Mouse (Mus musculus): Measurements from ENCODE around the gene Aadacl2.

Aadacl2 gene

DNA sequence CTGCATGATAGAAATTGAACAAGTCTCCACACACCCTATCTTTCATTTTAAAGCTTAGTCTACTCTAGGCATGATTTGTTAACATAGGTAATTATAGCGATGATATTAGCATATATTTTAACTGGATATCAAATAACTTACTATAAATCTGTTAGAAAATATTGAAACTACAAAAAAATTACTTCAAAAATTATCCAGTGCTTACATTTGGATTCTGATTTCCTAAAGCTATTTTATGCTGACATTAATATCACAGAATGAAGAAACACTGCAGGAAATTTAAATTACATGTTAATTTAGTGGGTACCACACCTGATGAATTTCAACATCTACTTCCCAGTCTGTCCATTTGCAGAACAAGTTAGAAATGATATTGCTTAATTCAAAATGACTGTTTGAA is at the start of gene Aadacl2:
Gene Aadacl2 (plus strand): TSS at position 301 of the 400 bp plus-strand sequence.
- DNase-seq (ENCODE audit: extremely low read depth, insufficient read length, low spot score) = no peak

DNA sequence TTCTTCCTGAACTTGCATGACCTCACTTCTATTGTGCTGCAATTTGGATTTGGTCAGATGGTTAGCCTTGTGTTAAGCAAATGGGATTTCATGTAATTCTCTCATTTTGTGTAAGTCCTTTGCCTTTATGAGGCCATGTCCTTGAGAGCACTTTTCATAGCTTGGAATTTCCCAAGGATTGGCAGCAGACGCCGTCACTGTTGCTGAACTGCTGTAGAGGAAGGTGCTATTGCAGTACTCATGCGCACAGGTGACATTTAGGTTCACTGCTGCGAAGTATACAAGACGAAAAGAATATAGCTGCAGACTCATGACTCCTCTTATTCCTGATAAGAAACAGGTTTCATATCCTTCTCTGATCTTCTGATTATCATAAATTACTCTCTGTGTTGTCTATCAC is 35.7 kb upstream of the Aadacl2 start:
- no peak for DNase-seq (ENCODE audit: extremely low read depth, insufficient read length, low spot score)

DNA sequence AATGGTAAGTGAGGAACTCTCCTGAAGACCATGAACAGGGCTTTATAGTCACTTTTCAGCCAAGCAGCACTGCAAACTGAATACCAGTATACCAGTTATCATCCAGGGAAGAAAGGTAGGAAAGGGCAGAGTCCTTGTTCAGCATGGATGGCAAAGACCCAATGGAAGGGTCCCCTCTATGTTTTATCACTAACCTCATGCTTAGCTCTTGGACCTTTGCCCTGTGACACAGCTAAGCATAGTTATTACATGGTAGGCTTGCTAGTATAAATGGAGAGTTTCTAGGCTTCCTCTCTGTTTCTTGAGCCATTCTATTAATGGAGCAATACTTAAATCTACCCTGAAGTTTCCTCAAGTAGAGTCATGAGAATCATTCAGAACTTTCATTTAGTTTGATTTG is 32.0 kb upstream of the Aadacl2 start:
- DNase-seq (ENCODE audit: extremely low read depth, insufficient read length, low spot score) = no peak

DNA sequence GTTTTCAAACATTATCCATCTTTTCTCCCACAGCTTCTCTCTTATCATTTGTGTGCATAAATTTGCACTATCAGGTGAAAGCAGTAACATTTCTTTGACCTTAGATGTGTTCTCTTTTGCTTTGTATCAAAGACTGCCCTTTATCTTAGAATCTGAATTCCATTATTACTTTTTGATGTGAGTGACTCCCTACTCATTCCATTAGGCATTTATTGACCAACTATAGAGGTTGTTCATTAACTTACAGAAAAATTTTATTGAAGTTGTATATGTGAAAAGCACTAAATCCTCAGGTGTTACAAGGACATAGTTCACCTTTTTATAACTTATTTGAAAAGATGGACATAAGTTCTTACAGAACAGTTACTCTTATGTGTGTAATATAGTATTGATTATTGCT is 2.9 kb upstream of the Aadacl2 start:
- DNase-seq (ENCODE audit: extremely low read depth, insufficient read length, low spot score) = no peak

DNA sequence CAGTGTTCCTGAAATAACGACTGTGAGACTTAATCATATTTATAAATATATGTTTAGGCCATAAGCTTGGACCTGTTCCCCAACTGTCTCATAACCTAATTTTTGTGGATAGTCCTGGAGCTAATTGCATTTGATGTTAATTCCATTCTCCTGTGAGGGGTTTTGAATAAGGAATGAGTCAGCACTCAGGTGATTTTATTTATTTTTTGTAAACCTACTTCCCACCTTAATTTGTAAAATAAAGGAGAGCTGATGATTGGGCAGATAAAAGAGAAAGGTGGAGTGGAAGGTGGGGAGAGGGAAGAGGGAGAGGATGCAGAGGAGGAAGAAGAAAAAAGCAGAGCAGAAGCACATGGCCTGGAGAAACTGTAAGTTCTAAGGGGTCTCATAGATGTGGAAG is 18.9 kb downstream of the Aadacl2 start, which contains the start of gene Aadac:
Gene Aadac (plus strand): TSS at position 301 of the 400 bp plus-strand sequence.
- DNase-seq (ENCODE audit: extremely low read depth, insufficient read length, low spot score) = no peak

DNA sequence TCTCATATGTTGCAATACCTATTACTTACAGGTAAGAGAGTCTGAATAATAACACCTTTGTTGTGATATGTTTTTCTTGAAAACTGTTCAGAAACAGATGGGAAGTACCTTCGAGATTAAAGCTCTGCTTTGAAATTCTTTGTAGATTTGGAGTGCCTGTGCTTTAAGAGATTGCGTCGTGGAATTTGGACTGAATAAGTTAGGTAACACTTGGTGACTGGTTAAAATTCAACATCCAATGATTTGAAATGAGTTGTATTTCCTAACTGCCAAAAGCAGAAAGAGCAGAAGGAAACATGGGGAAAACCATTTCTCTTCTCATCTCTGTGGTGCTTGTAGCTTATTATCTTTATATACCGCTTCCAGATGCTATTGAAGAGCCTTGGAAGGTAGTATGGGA is 25.0 kb downstream of the Aadacl2 start:
- no peak for DNase-seq (ENCODE audit: extremely low read depth, insufficient read length, low spot score)

DNA sequence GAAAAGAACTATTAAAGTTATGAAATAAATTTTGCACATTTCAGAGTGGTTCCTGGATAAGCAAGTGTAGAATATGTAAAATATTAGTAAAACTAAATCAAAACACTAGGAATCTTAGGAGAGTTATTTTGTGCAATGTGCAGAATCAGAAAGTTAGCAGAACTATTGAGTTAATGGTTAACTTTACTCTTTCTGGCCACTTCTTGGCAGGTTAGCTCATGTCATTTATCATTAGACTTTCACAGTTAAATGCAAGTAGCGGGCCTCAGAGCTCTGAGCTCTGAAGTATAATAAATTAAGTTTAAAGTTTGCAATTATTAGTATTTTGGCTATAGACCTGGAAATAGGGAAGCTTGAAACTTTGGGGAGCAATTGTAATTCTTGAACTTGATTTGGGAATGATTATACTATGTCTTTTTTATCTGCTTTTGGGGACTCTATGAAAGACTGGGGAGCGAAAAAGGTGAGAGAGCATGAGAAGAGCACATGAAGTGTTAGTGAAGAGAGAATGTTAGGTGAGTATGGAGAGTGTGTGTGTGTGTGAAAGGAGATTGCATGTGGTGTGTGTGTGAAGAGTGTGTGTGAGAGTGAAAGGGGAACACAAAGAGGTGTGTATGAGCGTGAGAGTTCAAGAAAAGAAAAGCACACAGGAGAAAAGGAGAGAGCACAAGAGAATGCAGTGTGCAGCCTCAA is 39.8 kb downstream of the Aadacl2 start:
- DNase-seq (ENCODE audit: extremely low read depth, insufficient read length, low spot score) = no peak

- DNase-seq (ENCODE audit: extremely low read depth, insufficient read length, low spot score) = no peak
Observed at GRCm38 (mm10) chr3:60053231-60053927, 46.8 kb downstream of the Aadacl2 start.

- no peak for DNase-seq (ENCODE audit: extremely low read depth, insufficient read length, low spot score)
Observed at GRCm38 (mm10) chr3:60053931-60054330, 47.4 kb downstream of the Aadacl2 start.

- DNase-seq (ENCODE audit: extremely low read depth, insufficient read length, low spot score) = no peak
Observed at GRCm38 (mm10) chr3:60056451-60056850, 49.9 kb downstream of the Aadacl2 start.

GRCm38 (mm10) chr3:60057070-60057808 is 50.7 kb downstream of the Aadacl2 start:
- no peak for DNase-seq (ENCODE audit: extremely low read depth, insufficient read length, low spot score)

GRCm38 (mm10) chr3:60057809-60058082 is 51.2 kb downstream of the Aadacl2 start:
- no peak for DNase-seq (ENCODE audit: extremely low read depth, insufficient read length, low spot score)
